Mouse (Mus musculus) heart, postnatal 10 days (tissue): ENCODE measurements around the gene Immp1l. TPM values are rescaled to one million over a fixed set of nuclear protein-coding genes. Genes with fewer than 3 reads are reported as not detected.

Experiments used
- DNase-seq, 2 experiments: peaks; one replicate each; pipeline ENCODE4 v3.0.0; 2021
- intact Hi-C: fragments of 180-260 bp; cut with DNase I; formaldehyde crosslinking; loops from one replicate; pipeline ENCODE4 v1.15.1; 2025
- microRNA-seq, 2 experiments: library from miRNA; unstranded; fragments of <30 nt; microRNA quantifications; one replicate each; pipeline ENCODE4 v1.2.0; 2022
- total RNA-seq, 2 experiments: library from RNA; stranded (reverse); gene quantifications; 2 replicates each; pipeline ENCODE4 v1.2.3; 2021

Immp1l gene
- total RNA-seq, 2 experiments from 2014 or later: 66.6 to 69.5 TPM

GRCm38 (mm10) chr2:106002835-106003739 lies 98.6 kb downstream of the Immp1l start, which contains the start of gene Dnajc24:
Dnajc24 (minus strand) TSS chr2:106003549.
- intact Hi-C loops: loop anchor here (2.0 to 5.0 kb wide), 2 partner anchors 100 to 326 kb away; no protein-coding TSS in a partner anchor
- DNase-seq: peak; percentile 93 to 96

- intact Hi-C loops: no loop called here
- no peak for DNase-seq
Observed at GRCm38 (mm10) chr2:106008415-106008814, 104.0 kb downstream of the Immp1l start.

Small RNA genes lying within 50 kb of the gene (microRNA-seq; reads per million reads assigned to microRNA genes)
- 0 reads per million in 2 experiments for gene Gm22002

Other genes starting within 250 kb of the Immp1l start
- gene Pax6, start 235.7 kb upstream of the Immp1l start, total RNA-seq: not detected
- 10 to 100 TPM; 16.6 to 17.3 TPM for gene Elp4, start 74 bp upstream of the Immp1l start, total RNA-seq
- gene Dnajc24, start 98.9 kb downstream of the Immp1l start, total RNA-seq: 10 to 100 TPM; 12.7 to 15.1 TPM